Mouse (Mus musculus): ENCODE measurements around the gene Trpc4.

The Trpc4 gene

GRCm38 (mm10) chr3:54266943-54267342, 111.1 kb downstream of the Trpc4 start:
- DNase-seq (ENCODE audit: low spot score in 2 of 2) = no peak

GRCm38 (mm10) chr3:54269180-54269579, 113.3 kb downstream of the Trpc4 start:
- DNase-seq (ENCODE audit: low spot score in 2 of 2) = peak; percentile 56 to 86

- DNase-seq (ENCODE audit: low spot score in 2 of 2) = no peak
Observed at GRCm38 (mm10) chr3:54274651-54275050, 118.8 kb downstream of the Trpc4 start.

GRCm38 (mm10) chr3:54289731-54290130, 133.9 kb downstream of the Trpc4 start:
- DNase-seq (ENCODE audit: low spot score in 2 of 2) = no peak

GRCm38 (mm10) chr3:54310604-54311003, 154.8 kb downstream of the Trpc4 start:
- DNase-seq (ENCODE audit: low spot score in 2 of 2) = no peak

- DNase-seq (ENCODE audit: low spot score in 2 of 2) = peak; percentile 34 to 37
Observed at GRCm38 (mm10) chr3:54314055-54314454, 158.2 kb downstream of the Trpc4 start.

GRCm38 (mm10) chr3:54352891-54353652, 197.2 kb downstream of the Trpc4 start:
- peak; percentile 68 to 79 for DNase-seq (ENCODE audit: low spot score in 2 of 2)

GRCm38 (mm10) chr3:54357561-54357960, 201.7 kb downstream of the Trpc4 start:
- DNase-seq (ENCODE audit: low spot score in 2 of 2) = no peak

- peak in 1 of 2 experiments; percentile 31 for DNase-seq (ENCODE audit: low spot score in 2 of 2)
Observed at GRCm38 (mm10) chr3:54358463-54359189, 202.8 kb downstream of the Trpc4 start.

GRCm38 (mm10) chr3:54360897-54361296, 205.1 kb downstream of the Trpc4 start, which contains the start of gene Postn:
Postn (plus strand) TSS chr3:54361109.
- DNase-seq (ENCODE audit: low spot score in 2 of 2) = no peak

GRCm38 (mm10) chr3:54361656-54362055, 205.8 kb downstream of the Trpc4 start:
- no peak for DNase-seq (ENCODE audit: low spot score in 2 of 2)
